Mouse (Mus musculus): ENCODE measurements around the gene Tas2r118. TPM values are rescaled to one million over a fixed set of nuclear protein-coding genes. Genes with fewer than 3 reads are reported as not detected.
A peak's percentile ranks its signal among the peaks of the same experiment; 100 is the strongest.

Gene Tas2r118
- polyA plus RNA-seq, 1 experiment = not detected

DNA sequence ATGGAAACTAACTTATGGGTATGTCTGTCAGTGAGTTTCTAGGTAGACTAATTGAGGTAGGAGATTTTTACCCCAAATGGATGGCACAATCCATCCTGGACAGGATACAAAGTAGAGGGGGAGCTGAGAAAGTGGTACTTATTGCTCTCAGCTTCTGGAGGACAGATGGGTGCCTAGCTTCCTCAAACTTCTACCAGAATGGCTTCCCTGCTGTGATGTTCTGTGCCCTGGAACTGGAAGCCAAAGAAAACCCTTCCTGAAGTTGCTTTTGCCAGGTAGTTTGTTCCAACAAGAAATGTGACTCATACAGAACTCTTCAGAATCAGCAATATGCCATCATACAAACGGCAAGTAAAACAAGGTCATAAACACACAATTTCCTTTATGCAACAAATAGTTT lies 29.1 kb downstream of the Tas2r118 start:
- no peaks in the 10 kb centered on the region for H3K4me1 ChIP-seq (ENCODE audit: control insufficient read depth, insufficient read depth, low read length)
- H3K27me3 ChIP-seq (ENCODE audit: control insufficient read depth, insufficient read depth, low read length) = no peaks in the 10 kb centered on the region
- 8% methylated on average over 1 of the region's 1 CpGs for WGBS
- TF ChIP-seq CTCF (IDR thresholded peaks at IDR 0.05; ENCODE audit: borderline replicate concordance, insufficient read depth, low read depth, low read length) (no peak), POLR2A (IDR thresholded peaks at IDR 0.05; ENCODE audit: borderline replicate concordance, insufficient read depth, low read length) (no peak)
- DNase-seq = peak; percentile 42 to 78
- H3K27ac ChIP-seq (ENCODE audit: insufficient read depth, low read length) = no peak overlapping the region
- H3K4me3 ChIP-seq (replicated peaks; ENCODE audit: insufficient read depth, low read depth, low read length) = no peak overlapping the region

DNA sequence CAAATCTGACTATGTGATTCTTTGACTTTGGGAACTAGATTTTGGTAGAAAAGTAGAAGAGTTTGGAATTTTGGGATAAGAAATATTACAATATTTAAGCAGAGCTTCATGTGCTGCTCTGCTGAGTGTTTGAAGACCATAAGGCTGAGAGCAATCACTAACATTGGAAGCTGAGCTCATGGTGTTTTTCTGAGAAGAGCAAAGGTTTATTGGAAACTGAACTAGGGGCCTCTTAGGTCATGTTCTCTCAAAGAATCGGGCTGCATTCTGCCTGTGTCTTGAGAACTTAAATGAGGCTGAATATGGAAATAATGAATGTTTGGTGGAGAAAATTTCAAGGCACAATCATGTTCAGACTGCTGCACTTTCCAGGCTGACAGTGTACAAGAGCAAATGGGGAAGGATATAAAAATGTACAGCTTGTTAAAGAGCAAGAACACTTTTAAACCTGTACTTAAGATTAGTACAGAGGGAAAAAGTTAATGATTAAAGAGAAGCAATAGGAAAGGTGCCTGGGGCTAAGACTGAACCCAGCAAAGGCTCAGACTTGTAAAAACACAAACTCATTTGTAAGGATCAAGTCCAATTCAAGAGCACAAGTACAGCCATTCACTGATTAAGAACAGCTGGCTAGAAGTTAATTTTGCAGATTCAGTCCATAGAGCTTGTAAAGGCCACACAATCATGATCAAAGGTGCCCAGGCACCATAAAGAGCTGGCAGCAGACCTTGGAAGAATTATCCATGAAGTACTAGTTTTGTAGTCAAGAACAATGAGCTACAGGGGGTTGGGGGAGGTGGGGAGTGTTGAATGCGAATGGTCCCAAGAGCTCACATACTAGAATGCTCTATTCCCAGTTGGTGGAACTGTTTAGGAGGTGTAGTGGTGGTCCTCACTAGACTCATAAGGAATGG lies 31.0 kb downstream of the Tas2r118 start:
- 85% methylated on average over 2 of the region's 2 CpGs for WGBS
- no peak for DNase-seq
- TF ChIP-seq POLR2A (IDR thresholded peaks at IDR 0.05; ENCODE audit: borderline replicate concordance, insufficient read depth, low read length) (no peak), CTCF (IDR thresholded peaks at IDR 0.05; ENCODE audit: borderline replicate concordance, insufficient read depth, low read depth, low read length) (no peak)
- H3K4me3 ChIP-seq (replicated peaks; ENCODE audit: insufficient read depth, low read depth, low read length) = no peak overlapping the region
- H3K27me3 ChIP-seq (ENCODE audit: control insufficient read depth, insufficient read depth, low read length) = no peaks in the 10 kb centered on the region
- no peaks in the 10 kb centered on the region for H3K4me1 ChIP-seq (ENCODE audit: control insufficient read depth, insufficient read depth, low read length)
- H3K27ac ChIP-seq (ENCODE audit: insufficient read depth, low read length) = no peak overlapping the region

DNA sequence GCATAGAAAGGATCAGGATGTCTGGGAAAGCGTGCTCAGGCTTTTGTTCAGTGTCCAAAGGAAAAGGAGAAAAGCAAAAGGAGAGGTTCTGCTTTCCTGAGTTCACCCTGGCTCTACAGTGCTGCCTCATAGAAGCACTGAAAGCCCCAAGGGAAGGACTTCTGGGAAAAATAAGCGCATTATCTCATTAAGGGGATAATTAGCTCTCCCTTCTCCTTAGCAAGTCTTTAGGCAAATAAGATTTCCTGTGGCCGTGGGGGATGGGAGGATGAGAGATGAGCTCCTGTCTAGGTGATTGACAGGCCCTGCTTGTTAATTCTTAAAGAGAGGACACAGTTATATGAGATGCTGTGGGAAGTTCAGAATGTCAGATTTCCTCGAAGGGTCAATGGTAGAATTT lies 33.4 kb downstream of the Tas2r118 start:
- DNase-seq = no peak
- 61% methylated on average over 4 of the region's 4 CpGs for WGBS
- no peaks in the 10 kb centered on the region for H3K4me1 ChIP-seq (ENCODE audit: control insufficient read depth, insufficient read depth, low read length)
- no peaks in the 10 kb centered on the region for H3K27me3 ChIP-seq (ENCODE audit: control insufficient read depth, insufficient read depth, low read length)
- H3K27ac ChIP-seq (ENCODE audit: insufficient read depth, low read length) = no peak overlapping the region
- TF ChIP-seq CTCF (IDR thresholded peaks at IDR 0.05; ENCODE audit: borderline replicate concordance, insufficient read depth, low read depth, low read length) = no peak
- TF ChIP-seq POLR2A (IDR thresholded peaks at IDR 0.05; ENCODE audit: borderline replicate concordance, insufficient read depth, low read length) = no peak
- no peak overlapping the region for H3K4me3 ChIP-seq (replicated peaks; ENCODE audit: insufficient read depth, low read depth, low read length)

- 69% methylated on average over 2 of the region's 2 CpGs for WGBS
These were observed 46.1 kb downstream of the Tas2r118 start for GRCm38 (mm10) chr6:23923806-23924205.

More at GRCm38 (mm10) chr6:23923806-23924205, 46.1 kb downstream of the Tas2r118 start:
- no peak overlapping the region for H3K4me3 ChIP-seq (replicated peaks; ENCODE audit: insufficient read depth, low read depth, low read length)
- DNase-seq = no peak
- H3K27me3 ChIP-seq (ENCODE audit: control insufficient read depth, insufficient read depth, low read length) = no peaks in the 10 kb centered on the region
- no peaks in the 10 kb centered on the region for H3K4me1 ChIP-seq (ENCODE audit: control insufficient read depth, insufficient read depth, low read length)
- TF ChIP-seq CTCF (IDR thresholded peaks at IDR 0.05; ENCODE audit: borderline replicate concordance, insufficient read depth, low read depth, low read length) (no peak), POLR2A (IDR thresholded peaks at IDR 0.05; ENCODE audit: borderline replicate concordance, insufficient read depth, low read length) (no peak)
- H3K27ac ChIP-seq (ENCODE audit: insufficient read depth, low read length) = no peak overlapping the region

Other genes starting within 250 kb of the Tas2r118 start
- gene Cadps2, start 130.6 kb downstream of the Tas2r118 start, polyA plus RNA-seq (2012; rRNA removed) = 102 and 118 TPM in 2 replicates
- 1.7 and 2.1 TPM in 2 replicates for gene Slc13a1, start 198.0 kb upstream of the Tas2r118 start, polyA plus RNA-seq (2012; rRNA removed)

All from cerebellum, adult 2 months (tissue).